Mouse (Mus musculus) midbrain, postnatal 0 days (tissue): ENCODE measurements around the gene Azgp1. TPM values are rescaled to one million over a fixed set of nuclear protein-coding genes. Genes with fewer than 3 reads are reported as not detected.

Experiments used
- ATAC-seq: fragments of 200-750 bp; cut with Nextera tagmentation; 2 replicates; pipeline ENCODE4 v1.8.0; 2017; ENCODE audit warnings: moderate number of reproducible peaks, mild to moderate bottlenecking, moderate TSS enrichment, moderate library complexity; ENCODE audit not compliant: low FRiP score
- DNase-seq: peaks from one replicate; pipeline ENCODE4 v3.0.0-alpha.2; 2015; ENCODE audit warnings: low spot score
- H3K27ac ChIP-seq: fragments of 300-500 bp; sonication (generic); 2 replicates; pipeline ENCODE4 v1.5.1; 2014; ENCODE audit warnings: low read depth, mild to moderate bottlenecking, low read length, mixed read lengths
- H3K27me3 ChIP-seq: fragments of 300-500 bp; sonication (generic); 2 replicates; pipeline ENCODE4 v1.6.1; 2014; ENCODE audit warnings: low read length, control low read depth, mixed read lengths; ENCODE audit not compliant: insufficient read depth
- H3K36me3 ChIP-seq: fragments of 300-500 bp; sonication (generic); 2 replicates; pipeline ENCODE4 v1.6.1; 2014; ENCODE audit warnings: low read length, control low read depth, mixed read lengths; ENCODE audit not compliant: insufficient read depth
- H3K4me1 ChIP-seq: fragments of 300-500 bp; sonication (generic); 2 replicates; pipeline ENCODE4 v1.6.1; 2014; ENCODE audit warnings: mild to moderate bottlenecking, control low read depth, antibody characterized with exemption, low read length, mixed read lengths; ENCODE audit not compliant: insufficient read depth
- H3K4me2 ChIP-seq: fragments of 300-500 bp; sonication (generic); 2 replicates; pipeline ENCODE4 v1.6.1; 2014; ENCODE audit warnings: low read depth, mild to moderate bottlenecking, low read length, mixed read lengths; ENCODE audit not compliant: poor library complexity, severe bottlenecking
- H3K4me3 ChIP-seq: fragments of 300-500 bp; sonication (generic); 2 replicates; pipeline ENCODE4 v1.5.1; 2014; ENCODE audit warnings: low read depth, mild to moderate bottlenecking, low read length, moderate library complexity
- H3K9ac ChIP-seq: fragments of 300-500 bp; sonication (generic); replicated peaks from 2 replicates; pipeline ENCODE4 v1.6.1; 2014; ENCODE audit warnings: mild to moderate bottlenecking, low read length, moderate library complexity, mixed read lengths; ENCODE audit not compliant: poor library complexity, severe bottlenecking
- H3K9me3 ChIP-seq: fragments of 300-500 bp; sonication (generic); 2 replicates; pipeline ENCODE4 v1.6.1; 2016; ENCODE audit warnings: low read length, control low read depth
- CTCF ChIP-seq: IDR thresholded peaks from 2 replicates; pipeline ENCODE4 v1.5.1; 2016; ENCODE audit warnings: antibody characterized with exemption, mild to moderate bottlenecking
- WGBS: fragments of 180-500 bp; shearing (Covaris S2); extraction: QIAGEN DNeasy Blood & Tissue Kit; methylation state at CpG from one replicate; pipeline ENCODE4 v1.1.7; 2014; 5-methylcytosine and 5-hydroxymethylcytosine counted together
- polyA plus RNA-seq: library from polyadenylated mRNA; unstranded; fragments of >200 nt; fragmentation: Nextera tagmentation; extraction: Ambion mirVana; gene quantifications from 2 replicates; pipeline ENCODE4 v1.2.1, GENCODE M21; 2015
- total RNA-seq: library from RNA; depleted of rRNA; stranded (reverse); fragments of >200 nt; gene quantifications from 2 replicates; pipeline ENCODE4 v1.2.3, GENCODE M21; 2014

The Azgp1 gene
- total and polyA plus RNA-seq, 2 experiments from 2014 or later = not detected

- ATAC-seq (no peak), DNase-seq (no peak)
- H3K4me3 ChIP-seq = no peak overlapping the region
- H3K9ac ChIP-seq = no peak overlapping the region
- no peaks in the 10 kb centered on the region for H3K9me3 ChIP-seq
- H3K27ac ChIP-seq = no peak overlapping the region
- no peaks in the 10 kb centered on the region for H3K4me1 ChIP-seq
- no peak for TF ChIP-seq CTCF
- no peaks in the 10 kb centered on the region for H3K36me3 ChIP-seq
- no peak overlapping the region for H3K4me2 ChIP-seq
- H3K27me3 ChIP-seq = no peaks in the 10 kb centered on the region
Measured at GRCm38 (mm10) chr5:137947303-137947702, 34.0 kb upstream of the Azgp1 start.

- no peak for ATAC-seq
- Histone ChIP-seq H3K4me1 (no peaks in the 10 kb centered on the region), H3K4me3 (no peak overlapping the region), H3K27ac (no peak overlapping the region), H3K27me3 (no peaks in the 10 kb centered on the region), H3K36me3 (no peaks in the 10 kb centered on the region), H3K9me3 (no peaks in the 10 kb centered on the region), H3K4me2 (no peak overlapping the region), H3K9ac (no peak overlapping the region)
- WGBS = 37% methylated on average over 6 of the region's 6 CpGs
- peak; percentile 5 for DNase-seq
- peak; percentile 42 for TF ChIP-seq CTCF
Measured at GRCm38 (mm10) chr5:137951218-137951617, 30.1 kb upstream of the Azgp1 start.

DNA sequence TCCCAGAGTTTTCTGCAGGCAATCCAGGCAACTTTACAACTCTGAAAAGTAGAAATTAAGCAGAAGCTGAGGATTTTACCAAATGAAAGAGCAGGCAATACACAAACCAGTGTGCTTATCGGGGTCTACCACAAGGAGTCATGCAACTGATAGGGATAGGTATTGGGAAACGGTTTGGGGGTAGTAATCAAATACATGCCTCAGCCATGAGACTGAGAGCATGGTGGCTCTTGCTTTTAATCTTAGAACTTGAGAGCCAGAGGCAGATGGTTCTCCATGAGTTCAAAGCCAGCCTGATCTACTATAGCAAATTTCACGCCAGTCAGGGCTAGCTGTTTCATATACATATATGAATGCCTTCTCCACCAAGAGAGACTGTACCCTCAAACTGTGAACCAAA lies 24.9 kb upstream of the Azgp1 start:
- H3K36me3 ChIP-seq = no peaks in the 10 kb centered on the region
- WGBS = 87% methylated on average over 3 of the region's 3 CpGs

DNA sequence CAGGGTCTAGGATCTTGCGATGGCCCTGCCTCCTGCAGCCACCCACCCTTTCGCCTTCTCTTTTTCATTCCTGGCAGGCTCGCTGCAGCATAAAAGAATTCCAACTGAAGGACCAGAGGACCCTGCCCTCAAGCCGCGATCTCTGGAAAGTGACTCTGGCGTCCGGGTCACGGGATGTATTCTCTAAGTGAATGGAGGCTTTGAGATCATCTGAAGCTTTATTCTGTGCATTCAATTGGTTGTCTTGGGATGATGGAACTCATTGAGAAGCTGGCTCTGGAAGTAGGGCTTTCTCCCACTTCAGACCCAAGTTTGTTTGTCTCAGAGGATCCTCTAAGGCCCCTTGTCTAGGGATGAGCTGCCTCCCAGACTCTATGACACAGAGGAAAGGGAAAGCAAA lies 18.4 kb upstream of the Azgp1 start, which contains the start of gene Gjc3:
Gene Gjc3 (minus strand): TSS at position 154 of the 400 bp plus-strand sequence.
- no peak within 1 kb of the TSS for H3K9ac ChIP-seq
- WGBS = 67% methylated on average over 8 of the region's 8 CpGs
- H3K4me2 ChIP-seq = no peak within 1 kb of the TSS
- ATAC-seq = no peak
- H3K27me3 ChIP-seq = no peaks in the 10 kb centered on the region
- H3K4me1 ChIP-seq = no peaks in the 10 kb centered on the region
- H3K9me3 ChIP-seq = no peaks in the 10 kb centered on the region
- no peak for TF ChIP-seq CTCF
- H3K36me3 ChIP-seq = no peaks in the 10 kb centered on the region
- H3K4me3 ChIP-seq = no peak within 1 kb of the TSS
- H3K27ac ChIP-seq = no peak within 1 kb of the TSS
- DNase-seq = peak; percentile 30

More for the DNA sequence above, 24.9 kb upstream of the Azgp1 start:
- no peaks in the 10 kb centered on the region for H3K4me1 ChIP-seq
- no peak for ATAC-seq
- no peak for DNase-seq
- H3K27me3 ChIP-seq = no peaks in the 10 kb centered on the region
- no peak overlapping the region for H3K9ac ChIP-seq
- H3K27ac ChIP-seq = no peak overlapping the region
- no peak overlapping the region for H3K4me2 ChIP-seq
- no peak for TF ChIP-seq CTCF
- no peak overlapping the region for H3K4me3 ChIP-seq
- no peaks in the 10 kb centered on the region for H3K9me3 ChIP-seq

- Histone ChIP-seq H3K9ac (no peak overlapping the region), H3K9me3 (no peaks in the 10 kb centered on the region), H3K36me3 (no peaks in the 10 kb centered on the region), H3K27ac (no peak overlapping the region), H3K4me3 (no peak overlapping the region), H3K4me1 (no peaks in the 10 kb centered on the region), H3K27me3 (no peaks in the 10 kb centered on the region), H3K4me2 (no peak overlapping the region)
- TF ChIP-seq CTCF = no peak
- peak; percentile 56; the same call in 1 of the 2 replicates for ATAC-seq
- peak; percentile 80 for DNase-seq
Measured at GRCm38 (mm10) chr5:137966492-137966891, 14.8 kb upstream of the Azgp1 start.

GRCm38 (mm10) chr5:137973161-137973560 lies 8.2 kb upstream of the Azgp1 start:
- ATAC-seq (no peak), DNase-seq (no peak)
- no peak overlapping the region for H3K4me2 ChIP-seq
- H3K4me3 ChIP-seq = no peak overlapping the region
- TF ChIP-seq CTCF = peak; percentile 19; the same call in 1 of the 2 replicates
- no peak overlapping the region for H3K9ac ChIP-seq
- H3K27me3 ChIP-seq = no peaks in the 10 kb centered on the region
- H3K27ac ChIP-seq = no peak overlapping the region
- no peaks in the 10 kb centered on the region for H3K9me3 ChIP-seq
- WGBS = 70% methylated on average over 2 of the region's 2 CpGs
- H3K36me3 ChIP-seq = no peaks in the 10 kb centered on the region
- H3K4me1 ChIP-seq = no peaks in the 10 kb centered on the region
